Mouse (Mus musculus): ENCODE data around the gene Pigx. TPM values are rescaled to one million over a fixed set of nuclear protein-coding genes. Genes with fewer than 3 reads are reported as not detected.
A peak's percentile ranks its signal among the peaks of the same experiment; 100 is the strongest.
"Not testable (repeated sequence)": the region's sequence is repeated elsewhere in the genome, so short reads cannot be mapped to it uniquely, and the experiment has no call there.

The Pigx gene
- polyA plus RNA-seq, 1 experiment from 2014 or later: 107 TPM

DNA sequence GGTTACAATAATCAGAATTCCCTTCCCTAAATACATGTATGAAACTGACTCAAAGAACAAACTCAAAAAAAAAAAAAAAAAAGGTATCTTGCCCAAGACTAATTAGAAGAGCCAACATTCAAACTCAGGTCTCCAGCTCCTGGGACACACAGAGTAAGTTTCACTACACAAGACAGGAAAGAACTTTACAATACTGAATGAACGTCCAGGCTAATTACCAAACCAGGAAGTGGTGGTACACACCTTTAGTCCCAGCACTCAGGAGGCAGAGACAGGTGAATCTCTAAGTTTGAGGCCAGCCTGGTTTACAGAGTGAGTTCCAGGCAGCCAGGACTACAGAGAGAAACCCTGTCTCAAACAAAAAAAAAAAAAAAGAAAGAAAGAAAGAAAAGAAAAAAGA lies 23.8 kb downstream of the Pigx start:
- 29% methylated on average over 1 of the region's 1 CpGs for WGBS
- no peak for ATAC-seq
- Histone ChIP-seq H3K9ac (no peak overlapping the region), H3K36me3 (no peaks in the 10 kb centered on the region), H3K27me3 (replicated peaks) (no peaks in the 10 kb centered on the region), H3K4me2 (replicated peaks) (no peak overlapping the region), H3K9me3 (no peaks in the 10 kb centered on the region), H3K4me1 (replicated peaks) (peaks cover 6% of the 10 kb centered on the region), H3K4me3 (replicated peaks) (no peak overlapping the region), H3K27ac (no peak overlapping the region)

DNA sequence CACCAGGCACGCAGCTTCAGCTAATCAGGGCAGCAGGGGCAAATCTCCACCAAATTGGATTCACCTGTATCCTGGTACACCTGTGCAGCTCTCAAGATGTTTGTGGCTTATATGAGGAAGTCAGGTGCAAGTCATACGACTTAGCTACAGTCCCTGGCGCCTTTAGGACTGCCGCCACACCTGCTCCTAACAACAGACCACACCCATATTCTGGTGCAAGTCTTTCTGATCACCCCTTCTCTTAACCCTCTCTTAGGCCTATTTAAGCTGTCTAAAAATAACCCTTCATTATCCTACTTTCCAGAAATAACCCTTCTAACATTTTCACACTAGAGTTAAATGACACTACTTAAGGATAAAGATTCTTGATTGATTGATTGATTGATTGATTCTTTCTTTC lies 29.5 kb downstream of the Pigx start:
- not testable (repeated sequence) for H3K4me2 ChIP-seq (replicated peaks); H3K27ac ChIP-seq; H3K9me3 ChIP-seq; H3K27me3 ChIP-seq (replicated peaks); H3K9ac ChIP-seq; H3K36me3 ChIP-seq; H3K4me3 ChIP-seq (replicated peaks)
- H3K4me1 ChIP-seq (replicated peaks): peaks cover 11% of the 10 kb centered on the region
- peak; percentile 57 for ATAC-seq
- WGBS: 41% methylated on average over 4 of the region's 4 CpGs

DNA sequence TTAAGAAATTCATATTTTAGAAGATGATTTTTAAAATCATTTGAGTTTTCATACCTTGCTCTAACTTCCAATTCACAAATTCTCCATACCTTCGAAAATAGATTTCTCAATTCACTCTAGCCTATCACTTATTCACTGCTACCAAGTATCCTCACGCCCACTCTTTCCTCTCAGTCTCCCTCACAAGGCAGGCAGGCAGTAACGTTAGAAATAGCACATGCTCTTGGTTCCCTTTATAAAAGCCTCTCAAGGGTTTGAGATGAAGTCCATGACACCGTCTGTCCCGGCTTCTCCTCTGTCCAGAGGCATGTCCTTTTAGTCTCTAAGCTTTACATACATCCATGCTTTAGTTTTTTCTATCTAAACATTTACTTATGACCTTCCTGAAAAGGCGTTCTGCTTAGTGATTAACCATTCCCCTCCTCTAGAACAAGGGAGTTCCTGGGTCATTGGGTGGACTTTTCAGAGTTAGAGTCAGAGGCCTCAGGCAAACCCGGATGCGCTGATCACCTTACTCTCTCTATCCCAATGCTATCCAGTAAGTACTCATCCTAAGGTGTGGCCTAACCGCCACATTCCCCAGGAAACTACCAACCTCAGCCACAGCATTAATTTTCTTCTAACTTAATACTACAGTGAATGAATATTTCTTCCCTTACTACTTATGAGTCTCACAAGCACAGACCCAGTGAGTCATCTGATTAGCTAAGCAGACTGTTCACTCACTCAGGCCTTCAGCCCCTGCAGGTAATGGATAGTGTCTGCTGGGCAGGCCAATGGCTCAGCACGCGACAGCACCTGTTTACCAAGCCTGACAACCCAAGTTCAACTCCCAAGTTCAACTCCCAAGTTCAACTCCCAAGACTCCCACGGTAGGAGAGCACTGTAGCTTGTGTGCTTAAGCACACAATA lies 30.9 kb downstream of the Pigx start:
- Histone ChIP-seq H3K4me2 (replicated peaks) (peak overlapping the region; percentile 16; the same call in 1 of the 2 replicates), H3K4me3 (replicated peaks) (no peak overlapping the region), H3K9me3 (no peaks in the 10 kb centered on the region), H3K4me1 (replicated peaks) (peaks cover 13% of the 10 kb centered on the region), H3K27me3 (replicated peaks) (no peaks in the 10 kb centered on the region), H3K9ac (0 out of 2 replicates have a peak overlapping the region, but pooled peaks have one; percentile 6), H3K27ac (peak overlapping the region; percentile 64), H3K36me3 (no peaks in the 10 kb centered on the region)
- 54% methylated on average over 12 of the region's 12 CpGs for whole genome bisulfite sequencing
- ATAC-seq: peak; percentile 70

DNA sequence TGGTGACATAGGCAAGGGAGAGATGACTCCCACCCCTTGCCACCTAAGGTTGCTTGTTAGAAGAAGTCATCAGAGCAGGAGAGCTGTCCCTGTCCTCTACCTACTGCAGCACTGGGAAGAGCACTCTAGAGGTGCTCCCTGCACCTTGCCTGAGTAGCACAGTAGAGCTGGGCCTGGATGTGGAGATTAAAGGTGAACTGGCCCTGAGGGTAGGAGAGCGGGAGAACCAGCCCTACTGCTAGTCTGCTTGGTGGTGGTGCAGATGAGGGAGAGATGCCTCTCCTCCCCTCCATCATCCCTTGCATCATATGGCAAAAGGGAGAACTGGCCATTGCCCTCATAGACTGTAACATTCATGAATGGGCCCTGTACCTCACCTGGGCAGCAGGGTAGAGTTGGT lies 32.6 kb downstream of the Pigx start:
- WGBS: 88% methylated on average over 1 of the region's 1 CpGs
- Histone ChIP-seq H3K27ac (no peak overlapping the region), H3K36me3 (no peaks in the 10 kb centered on the region), H3K4me1 (replicated peaks) (peaks cover 18% of the 10 kb centered on the region), H3K4me2 (replicated peaks) (no peak overlapping the region), H3K9ac (no peak overlapping the region), H3K9me3 (no peaks in the 10 kb centered on the region), H3K27me3 (replicated peaks) (no peaks in the 10 kb centered on the region), H3K4me3 (replicated peaks) (no peak overlapping the region)
- ATAC-seq: no peak

GRCm38 (mm10) chr16:32063900-32064299 lies 35.6 kb downstream of the Pigx start:
- no peak overlapping the region for H3K4me3 ChIP-seq (replicated peaks)
- no peak overlapping the region for H3K4me2 ChIP-seq (replicated peaks)
- H3K27ac ChIP-seq: no peak overlapping the region
- no peaks in the 10 kb centered on the region for H3K36me3 ChIP-seq
- no peaks in the 10 kb centered on the region for H3K9me3 ChIP-seq
- WGBS: 64% methylated on average over 7 of the region's 7 CpGs
- H3K27me3 ChIP-seq (replicated peaks): no peaks in the 10 kb centered on the region
- ATAC-seq: no peak
- H3K9ac ChIP-seq: no peak overlapping the region
- H3K4me1 ChIP-seq (replicated peaks): peaks cover 16% of the 10 kb centered on the region

DNA sequence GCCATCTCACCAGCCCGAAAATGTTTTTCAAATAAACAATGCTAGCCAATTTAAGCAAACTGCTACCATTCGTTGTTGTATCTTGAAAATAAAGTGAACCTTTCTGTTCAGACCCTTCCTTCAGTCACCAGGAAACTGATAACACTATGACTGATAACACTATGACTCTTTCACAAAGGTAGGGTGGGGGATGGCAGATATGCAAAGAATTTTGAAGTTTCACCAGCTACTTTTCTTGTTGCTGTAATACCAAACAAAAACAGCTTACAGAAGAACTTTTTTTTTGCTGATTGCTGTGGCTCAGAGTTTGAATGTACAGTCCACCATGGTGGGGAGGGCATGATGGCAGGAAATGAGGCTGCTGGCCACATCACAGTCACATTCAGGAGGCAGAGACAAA lies 37.3 kb downstream of the Pigx start:
- no peaks in the 10 kb centered on the region for H3K9me3 ChIP-seq
- WGBS: 64% methylated on average over 2 of the region's 2 CpGs
- no peak overlapping the region for H3K4me3 ChIP-seq (replicated peaks)
- 0 out of 2 replicates have a peak overlapping the region, but pooled peaks have one; percentile 27 for H3K27ac ChIP-seq
- H3K36me3 ChIP-seq: no peaks in the 10 kb centered on the region
- no peak overlapping the region for H3K9ac ChIP-seq
- no peak overlapping the region for H3K4me2 ChIP-seq (replicated peaks)
- peaks cover 14% of the 10 kb centered on the region for H3K4me1 ChIP-seq (replicated peaks)
- ATAC-seq: no peak
- no peaks in the 10 kb centered on the region for H3K27me3 ChIP-seq (replicated peaks)

- WGBS: 64% methylated on average over 6 of the region's 6 CpGs
- H3K27me3 ChIP-seq (replicated peaks): no peaks in the 10 kb centered on the region
- peaks cover 7% of the 10 kb centered on the region; the same call in 1 of the 2 replicates for H3K4me1 ChIP-seq (replicated peaks)
- no peak for ATAC-seq
- H3K4me2 ChIP-seq (replicated peaks): no peak overlapping the region
- no peaks in the 10 kb centered on the region for H3K9me3 ChIP-seq
- H3K9ac ChIP-seq: no peak overlapping the region
- H3K36me3 ChIP-seq: no peaks in the 10 kb centered on the region
- H3K4me3 ChIP-seq (replicated peaks): no peak overlapping the region
- no peak overlapping the region for H3K27ac ChIP-seq
These were observed 39.6 kb downstream of the Pigx start for GRCm38 (mm10) chr16:32059840-32060523.

DNA sequence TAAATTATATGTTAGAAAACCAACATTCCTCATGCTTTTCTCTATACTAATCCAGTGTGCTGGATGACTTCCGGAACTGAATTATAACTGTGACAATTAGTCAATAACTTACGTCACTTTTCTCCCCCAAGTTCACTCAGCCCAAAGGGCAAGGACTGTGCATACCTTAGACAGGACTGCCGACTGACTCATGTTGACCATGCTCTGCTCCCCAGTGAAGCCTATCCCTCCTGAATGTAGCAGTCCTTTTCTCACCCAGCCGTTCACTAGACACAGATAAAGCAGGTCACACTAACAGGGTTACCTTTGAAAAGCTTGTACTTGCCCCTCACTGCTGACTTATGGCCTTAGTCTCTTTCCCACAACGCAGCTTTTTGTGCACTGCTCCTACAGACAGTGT lies 40.7 kb downstream of the Pigx start:
- Histone ChIP-seq H3K36me3 (no peaks in the 10 kb centered on the region), H3K27ac (no peak overlapping the region), H3K4me2 (replicated peaks) (no peak overlapping the region), H3K9me3 (no peaks in the 10 kb centered on the region), H3K9ac (no peak overlapping the region), H3K4me1 (replicated peaks) (peaks cover 5% of the 10 kb centered on the region; the same call in 1 of the 2 replicates), H3K27me3 (replicated peaks) (no peaks in the 10 kb centered on the region), H3K4me3 (replicated peaks) (no peak overlapping the region)
- ATAC-seq: peak; percentile 70; the same call in 1 of the 2 replicates
- WGBS: 66% methylated on average over 5 of the region's 5 CpGs

DNA sequence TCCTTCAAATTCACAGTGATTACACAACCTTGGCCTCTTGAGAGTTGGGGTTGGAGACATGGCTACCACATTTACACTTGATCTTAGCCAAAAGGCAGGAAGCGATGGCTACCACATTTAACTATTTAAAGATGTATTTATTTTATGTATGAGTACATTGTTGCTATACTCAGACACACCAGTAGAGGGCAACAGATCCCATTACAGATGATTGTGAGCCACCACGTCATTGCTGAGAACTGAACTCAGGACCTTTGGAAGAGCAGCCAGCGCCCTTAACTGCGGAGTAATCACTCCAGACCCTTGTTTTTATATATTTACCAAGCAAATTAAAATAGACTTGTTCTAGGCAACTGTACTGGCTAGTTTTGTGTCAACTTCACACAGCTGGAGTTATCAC lies 57.2 kb downstream of the Pigx start:
- Histone ChIP-seq H3K4me2 (replicated peaks) (no peak overlapping the region), H3K9me3 (no peaks in the 10 kb centered on the region), H3K4me1 (replicated peaks) (no peaks in the 10 kb centered on the region), H3K27ac (no peak overlapping the region), H3K36me3 (peaks cover 39% of the 10 kb centered on the region), H3K9ac (no peak overlapping the region), H3K27me3 (replicated peaks) (no peaks in the 10 kb centered on the region), H3K4me3 (replicated peaks) (no peak overlapping the region)
- 91% methylated on average over 4 of the region's 4 CpGs for WGBS
- ATAC-seq: no peak

Other genes starting within 250 kb of the Pigx start
- gene Meltf, start 220.9 kb downstream of the Pigx start, polyA plus RNA-seq (2015; fragmentation: Nextera tagmentation; extraction: Ambion mirVana): 33.6 and 51.6 TPM in 2 replicates
- gene Pigz, start 165.9 kb downstream of the Pigx start, polyA plus RNA-seq (2015; fragmentation: Nextera tagmentation; extraction: Ambion mirVana): 0.48 and 1.2 TPM in 2 replicates
- 108 and 120 TPM in 2 replicates for gene 0610012G03Rik, start 151.2 kb downstream of the Pigx start, polyA plus RNA-seq (2015; fragmentation: Nextera tagmentation; extraction: Ambion mirVana)
- 80.9 and 85.8 TPM in 2 replicates for gene Ncbp2, start 151.2 kb downstream of the Pigx start, polyA plus RNA-seq (2015; fragmentation: Nextera tagmentation; extraction: Ambion mirVana)
- gene Senp5, start 96.5 kb downstream of the Pigx start, polyA plus RNA-seq (2015; fragmentation: Nextera tagmentation; extraction: Ambion mirVana): 10.6 TPM in 2 replicates
- 33.8 and 38.3 TPM in 2 replicates for gene Pak2, start 20.4 kb downstream of the Pigx start, polyA plus RNA-seq (2015; fragmentation: Nextera tagmentation; extraction: Ambion mirVana)
- 27.4 and 29.4 TPM in 2 replicates for gene Cep19, start 60 bp upstream of the Pigx start, polyA plus RNA-seq (2015; fragmentation: Nextera tagmentation; extraction: Ambion mirVana)
- gene Nrros, start 65.9 kb upstream of the Pigx start, polyA plus RNA-seq (2015; fragmentation: Nextera tagmentation; extraction: Ambion mirVana): 13.7 and 13.8 TPM in 2 replicates
- gene Bex6, start 80.1 kb upstream of the Pigx start, polyA plus RNA-seq (2015; fragmentation: Nextera tagmentation; extraction: Ambion mirVana): 0.30 and 0.34 TPM in 2 replicates
- gene Fbxo45, start 147.4 kb upstream of the Pigx start, polyA plus RNA-seq (2015; fragmentation: Nextera tagmentation; extraction: Ambion mirVana): 11.4 and 11.5 TPM in 2 replicates
- gene Wdr53, start 147.5 kb upstream of the Pigx start, polyA plus RNA-seq (2015; fragmentation: Nextera tagmentation; extraction: Ambion mirVana): 17.5 and 21.0 TPM in 2 replicates
- gene Smco1, start 171.7 kb upstream of the Pigx start, polyA plus RNA-seq (2015; fragmentation: Nextera tagmentation; extraction: Ambion mirVana): not detected in 2 replicates
- gene Rnf168, start 177.7 kb upstream of the Pigx start, polyA plus RNA-seq (2015; fragmentation: Nextera tagmentation; extraction: Ambion mirVana): 28.0 and 29.0 TPM in 2 replicates
- 16.2 and 19.8 TPM in 2 replicates for gene Ubxn7, start 232.5 kb upstream of the Pigx start, polyA plus RNA-seq (2015; fragmentation: Nextera tagmentation; extraction: Ambion mirVana)